Mouse (Mus musculus) C2C12 (cell line): Measurements from ENCODE around the gene Pus1.

Experiments
- CTCF ChIP-seq: IDR thresholded peaks from one replicate; pipeline ENCODE4 v1.5.1; 2011; ENCODE audit not compliant: control insufficient read depth, insufficient read depth, insufficient read length
- FOSL1 ChIP-seq: IDR thresholded peaks from one replicate; pipeline ENCODE4 v1.8.0; 2011; ENCODE audit warnings: mild to moderate bottlenecking, low read length; ENCODE audit not compliant: poor library complexity, insufficient read depth, severe bottlenecking
- MAX ChIP-seq: IDR thresholded peaks from one replicate; pipeline ENCODE4 v1.6.1; 2011; ENCODE audit warnings: mild to moderate bottlenecking, control low read depth
- MYOG ChIP-seq: IDR thresholded peaks from one replicate; pipeline ENCODE4 v1.6.1; 2011; ENCODE audit not compliant: control insufficient read depth, insufficient read length; ENCODE audit errors: extremely low read depth
- USF1 ChIP-seq: IDR thresholded peaks from one replicate; pipeline ENCODE4 v1.6.1; 2011; ENCODE audit warnings: low read depth, mild to moderate bottlenecking, control low read depth, moderate library complexity

GRCm38 (mm10) chr5:110786081-110786835, 5.8 kb upstream of the Pus1 start:
- TF ChIP-seq USF1 (no peak), CTCF (no peak), MYOG (no peak), MAX (no peak), FOSL1 (no peak)
